Mouse (Mus musculus) thymus, postnatal 10 days (tissue): ENCODE measurements around the gene Abhd2.
"Not testable (repeated sequence)": the region's sequence is repeated elsewhere in the genome, so short reads cannot be mapped to it uniquely, and the experiment has no call there.

Experiments
- DNase-seq, 2 experiments: peaks; one replicate each; pipeline ENCODE4 v3.0.0; 2021; ENCODE audit warnings: low spot score in 2 of 2

Gene Abhd2

DNA sequence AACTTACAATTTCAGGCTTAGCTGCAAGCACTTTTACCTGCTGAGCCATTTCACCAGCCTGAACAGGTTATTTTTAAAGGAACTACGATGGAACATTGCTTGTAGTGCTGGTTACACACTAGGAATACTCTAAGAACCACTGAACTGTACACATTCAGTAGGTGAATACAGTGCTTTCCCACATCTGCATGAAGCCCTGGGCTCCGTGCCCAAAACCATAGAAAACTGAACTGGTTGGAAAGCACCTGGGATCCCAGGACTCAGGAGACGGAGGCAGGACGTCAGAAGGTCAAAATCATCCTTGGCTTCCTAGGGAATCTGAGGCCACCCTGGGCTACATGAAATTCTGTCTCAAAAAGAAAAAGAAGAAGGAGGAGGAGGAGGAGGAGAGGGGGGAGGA, 6.8 kb upstream of the Abhd2 start:
- DNase-seq = no peak

DNA sequence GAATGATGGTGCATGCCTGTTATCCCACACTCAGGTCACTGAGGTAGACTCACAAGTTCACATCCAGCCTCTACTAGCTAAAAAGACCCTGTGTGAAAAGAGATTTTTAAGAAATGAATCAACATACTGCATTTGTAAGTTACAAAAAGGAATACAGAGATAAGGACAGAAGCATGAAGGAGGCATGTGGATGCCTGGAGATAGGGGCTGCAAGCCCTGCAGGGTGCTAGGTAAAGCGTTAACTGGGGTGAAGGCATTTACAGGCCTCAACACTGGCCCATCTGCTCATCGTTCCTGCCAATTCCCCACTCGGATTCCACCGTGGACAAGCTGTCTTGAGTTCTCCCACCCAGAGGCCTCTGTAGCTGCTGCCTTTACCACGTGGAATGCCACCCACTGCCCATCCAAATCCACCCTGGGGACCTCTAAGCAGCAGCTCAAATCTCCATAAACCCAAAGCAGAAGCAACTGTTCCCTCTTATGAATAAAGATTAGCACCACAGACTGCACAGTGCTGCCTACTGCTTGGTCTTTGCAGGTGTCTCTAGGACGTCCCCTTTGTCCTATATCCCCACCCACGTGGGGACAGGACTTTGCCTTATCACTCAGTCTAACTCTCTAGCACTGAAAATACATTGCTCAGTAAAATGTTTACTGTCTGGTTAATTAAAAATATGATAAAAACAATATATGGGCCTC, 5.2 kb upstream of the Abhd2 start:
- no peak for DNase-seq

- no peak for DNase-seq
These were observed 4.1 kb upstream of the Abhd2 start for GRCm38 (mm10) chr7:79268897-79269296.

- no peak for DNase-seq
These were observed 3.6 kb upstream of the Abhd2 start for GRCm38 (mm10) chr7:79269411-79269810.

DNA sequence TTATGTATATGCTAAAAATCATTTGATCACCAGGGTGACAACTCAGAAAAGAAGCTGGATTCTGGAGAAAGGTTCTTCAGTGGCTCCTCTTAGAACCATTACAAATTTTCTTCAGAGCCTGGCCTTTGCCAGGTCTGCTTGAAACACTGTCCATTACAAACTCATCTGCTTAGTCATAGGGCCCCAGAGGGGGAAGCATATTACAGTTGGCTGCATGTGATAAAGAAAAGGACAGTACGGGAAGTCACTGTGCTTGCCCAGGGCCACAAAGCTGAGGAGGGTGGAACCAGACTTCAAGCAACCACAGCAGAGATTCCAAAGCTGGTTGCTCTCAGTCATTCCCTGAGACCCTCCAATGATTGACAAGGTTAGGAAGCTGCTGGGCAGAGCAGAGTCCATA, 3.1 kb upstream of the Abhd2 start:
- no peak for DNase-seq

DNA sequence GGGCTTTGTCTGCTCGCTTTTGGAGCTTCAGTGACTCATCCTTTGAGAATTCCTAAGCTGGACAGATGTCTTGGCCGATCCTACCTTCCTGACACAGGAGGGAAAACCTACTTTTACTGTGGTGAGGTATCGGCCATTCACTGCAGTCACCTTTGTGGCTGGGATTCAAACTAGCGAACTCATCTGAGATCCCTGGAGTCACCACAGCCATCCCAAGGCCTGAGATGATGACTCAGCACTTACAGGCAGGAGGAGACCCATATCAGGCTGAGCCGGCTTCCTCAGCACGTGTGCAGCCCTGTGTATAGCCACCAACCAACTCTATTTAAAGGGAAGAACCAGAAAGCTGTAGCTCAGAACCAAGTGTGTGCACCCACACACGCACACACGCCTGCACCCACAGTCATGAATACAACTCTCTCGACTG, 2.0 kb upstream of the Abhd2 start:
- no peak for DNase-seq

GRCm38 (mm10) chr7:79271861-79272788, 874 bp upstream of the Abhd2 start:
- DNase-seq = no peak

- DNase-seq = no peak
These were observed 906 bp downstream of the Abhd2 start for GRCm38 (mm10) chr7:79273738-79274472.

DNA sequence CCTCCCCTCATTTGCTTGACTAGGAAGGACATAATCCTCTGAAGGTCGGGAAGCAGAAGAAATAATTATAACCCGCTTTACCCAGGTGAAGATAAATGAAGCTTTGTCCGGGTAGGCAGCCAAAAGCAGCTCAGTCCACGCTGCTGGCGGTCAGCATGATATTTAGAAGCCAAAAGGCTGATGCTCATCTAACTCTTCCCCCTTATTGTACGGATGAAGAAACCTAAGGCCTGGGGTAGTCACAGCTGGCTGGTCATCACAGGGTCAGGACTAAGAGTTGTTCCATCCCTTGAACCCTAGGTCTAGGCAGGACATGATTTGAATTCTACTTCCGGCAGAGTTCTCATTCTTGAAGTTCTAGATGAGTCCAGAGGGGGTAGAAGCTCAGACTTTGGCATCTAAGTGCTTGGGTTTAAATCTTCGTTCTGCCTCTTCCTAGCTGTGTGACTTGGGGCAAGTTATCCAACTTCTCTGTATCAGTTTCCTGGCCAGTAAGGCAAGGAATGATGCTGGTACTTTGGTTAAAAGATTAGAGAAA, 1.5 kb downstream of the Abhd2 start:
- no peak for DNase-seq

- no peak for DNase-seq
These were observed 2.3 kb downstream of the Abhd2 start for GRCm38 (mm10) chr7:79275345-79275744.

- no peak for DNase-seq
These were observed 5.4 kb downstream of the Abhd2 start for GRCm38 (mm10) chr7:79278432-79278831.

DNA sequence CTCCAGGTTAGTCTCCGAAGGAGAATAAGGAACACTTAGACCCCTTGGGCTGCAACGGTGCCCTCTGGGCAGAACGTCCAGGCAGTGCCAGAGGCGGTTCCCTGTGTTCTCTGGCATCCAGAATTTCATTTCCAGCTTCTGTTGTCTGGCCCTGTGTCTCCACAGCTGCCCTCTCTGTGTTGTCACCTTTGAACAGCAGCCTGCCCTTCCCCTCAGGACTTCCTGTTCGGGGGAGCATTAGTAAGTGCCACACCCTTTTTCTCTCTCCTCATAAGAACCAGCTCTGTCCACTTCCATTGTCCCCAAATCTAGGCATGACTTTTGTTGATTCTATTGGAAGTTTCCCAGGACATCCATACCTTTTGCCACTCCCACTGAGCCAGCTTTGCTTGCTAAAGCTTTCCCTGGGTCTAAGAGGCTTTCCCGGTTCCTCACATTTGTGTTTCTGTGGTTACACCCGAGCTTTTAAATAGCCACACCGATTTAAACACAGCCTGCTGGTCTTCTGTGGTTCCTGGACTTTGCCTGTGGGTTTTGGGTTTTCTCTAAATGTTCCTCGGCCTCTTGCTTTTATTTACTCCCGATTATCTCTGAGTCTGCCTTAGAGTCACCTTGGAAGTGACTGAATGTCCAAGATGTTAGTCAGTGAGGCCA, 6.5 kb downstream of the Abhd2 start:
- DNase-seq = no peak

DNA sequence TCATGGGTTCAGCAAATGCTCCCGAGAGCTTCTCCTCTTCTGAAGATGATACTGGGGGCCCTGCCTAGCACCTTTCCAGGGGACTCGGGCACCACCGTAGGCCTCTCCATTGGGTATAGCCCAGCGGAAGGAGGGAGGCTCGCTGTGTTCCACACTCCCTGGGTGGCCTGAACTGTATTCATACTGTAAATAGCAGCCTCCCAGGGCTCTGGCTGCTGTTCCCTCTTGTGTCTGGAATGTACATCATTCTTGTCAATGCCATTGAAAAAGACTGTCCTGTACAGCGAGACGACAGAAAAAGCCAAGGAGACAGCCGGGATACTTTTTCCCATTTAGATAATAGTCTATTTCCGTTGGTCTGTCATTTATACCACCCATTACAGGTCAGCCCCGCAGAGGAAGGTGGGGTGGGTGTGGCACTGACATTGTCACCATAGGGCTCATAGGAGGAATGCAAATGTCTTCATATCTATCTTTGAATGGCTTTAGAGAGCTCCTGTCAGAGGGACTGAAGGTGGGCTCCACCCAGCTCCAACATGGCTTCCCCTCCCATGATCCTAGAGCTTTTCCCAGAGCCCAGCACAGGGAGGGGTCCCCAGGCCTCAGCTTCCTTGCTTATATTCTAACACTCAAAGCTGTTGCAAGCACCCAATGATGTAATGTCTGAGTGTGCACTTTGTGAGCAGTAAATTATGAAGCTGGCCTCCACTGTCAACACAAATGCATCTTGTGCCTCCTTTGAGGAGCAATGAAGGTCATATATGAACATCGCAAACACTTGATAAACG, 10.1 kb downstream of the Abhd2 start:
- no peak for DNase-seq

GRCm38 (mm10) chr7:79283671-79283941, 10.6 kb downstream of the Abhd2 start:
- not testable (repeated sequence) for DNase-seq

GRCm38 (mm10) chr7:79284160-79284888, 11.3 kb downstream of the Abhd2 start:
- DNase-seq = no peak

GRCm38 (mm10) chr7:79284889-79285280, 11.9 kb downstream of the Abhd2 start:
- no peak for DNase-seq

DNA sequence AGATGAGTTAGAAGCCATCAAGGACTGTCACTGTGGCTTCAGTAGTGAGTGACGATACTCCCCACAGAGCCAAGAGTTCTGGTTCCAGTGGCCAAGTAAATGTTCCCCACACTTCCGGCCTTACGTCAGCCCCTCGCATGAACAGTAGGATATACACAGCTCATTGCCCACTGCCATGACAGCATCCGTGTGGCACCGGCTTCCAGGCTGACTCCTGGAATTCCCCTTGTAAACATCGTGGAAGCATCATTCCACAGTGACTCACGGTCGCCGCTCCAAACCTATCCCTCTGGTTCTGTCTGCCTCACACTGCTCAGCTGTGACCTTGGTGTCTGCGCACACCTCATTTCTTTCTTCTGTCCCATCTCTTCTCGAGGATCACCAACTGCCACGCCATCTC, 12.4 kb downstream of the Abhd2 start:
- DNase-seq = no peak

DNA sequence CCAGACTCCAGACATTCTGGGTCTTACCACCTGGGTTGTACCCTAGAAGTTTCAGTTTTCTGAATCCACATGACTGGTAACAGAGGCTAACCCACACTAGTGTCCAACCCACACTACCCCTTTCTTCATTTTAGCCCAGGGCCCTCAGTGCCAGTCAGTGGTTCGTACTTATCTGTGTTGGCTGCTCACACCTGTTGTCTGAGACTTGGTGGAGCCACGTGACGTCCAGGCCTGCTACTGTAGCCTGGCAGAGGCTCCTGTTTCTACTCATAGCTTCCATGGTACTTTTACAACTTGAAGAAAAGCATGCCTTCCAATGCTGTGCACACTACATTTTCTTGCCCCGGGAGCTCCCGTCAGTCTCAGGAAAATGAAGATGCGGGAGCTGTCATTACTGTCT, 14.2 kb downstream of the Abhd2 start:
- DNase-seq = no peak

- DNase-seq = no peak
These were observed 14.9 kb downstream of the Abhd2 start for GRCm38 (mm10) chr7:79287928-79288327.

DNA sequence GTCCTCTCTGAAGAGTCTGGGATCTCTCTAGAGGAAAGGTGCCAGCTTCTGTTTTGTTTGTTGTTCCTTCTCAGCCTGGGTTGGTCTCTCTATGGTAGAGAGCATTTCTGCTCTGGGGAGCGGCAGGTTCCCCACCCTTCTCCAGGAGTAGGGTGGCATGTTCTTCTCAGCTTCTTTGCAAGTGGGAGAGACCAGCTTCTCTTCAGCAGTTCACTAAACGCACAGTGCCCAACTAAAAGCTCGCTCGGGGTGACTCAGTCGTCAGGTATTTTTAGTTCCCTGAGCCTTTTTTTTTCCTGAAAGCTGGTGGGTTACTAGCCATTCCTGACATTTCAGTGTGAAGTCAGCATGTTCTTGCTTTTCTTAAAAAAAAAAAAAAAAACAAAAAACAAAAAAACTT, 15.4 kb downstream of the Abhd2 start:
- DNase-seq = no peak
